Mouse (Mus musculus) ES-E14 (cell line): ENCODE measurements around the gene Dusp19. TPM values are rescaled to one million over a fixed set of nuclear protein-coding genes. Genes with fewer than 3 reads are reported as not detected.

ENCODE experiments used
- DNase-seq: peaks from one replicate; pipeline ENCODE4 v3.0.0-alpha.2; 2013; ENCODE audit warnings: low read depth, low spot score
- H3K27ac ChIP-seq: 2 replicates; pipeline ENCODE4 v1.5.1; 2012; ENCODE audit warnings: low read depth, mild to moderate bottlenecking, low read length, moderate library complexity, mixed read lengths; ENCODE audit not compliant: poor library complexity, insufficient read depth, severe bottlenecking
- H3K36me3 ChIP-seq: 2 replicates; pipeline ENCODE4 v1.6.1; 2012; ENCODE audit warnings: mild to moderate bottlenecking, low read length, moderate library complexity, mixed read lengths; ENCODE audit not compliant: control insufficient read depth, poor library complexity, insufficient read depth, severe bottlenecking
- H3K4me1 ChIP-seq, 2 experiments: fragments of 150-350 bp in 1 of 2; sonication (generic) in 1 of 2; 2 replicates each; pipeline ENCODE4 v1.6.1; 2012; ENCODE audit warnings: low read length in 2 of 2, mild to moderate bottlenecking in 1 of 2, mixed read lengths in 1 of 2; ENCODE audit not compliant: control insufficient read depth in 2 of 2, insufficient read depth in 2 of 2, poor library complexity in 1 of 2
- H3K4me3 ChIP-seq, 2 experiments: fragments of 150-350 bp in 1 of 2; sonication (generic) in 1 of 2; 2 replicates each; pipeline ENCODE4 v1.5.1; 2012; ENCODE audit warnings: low read length in 2 of 2, low read depth in 1 of 2, mild to moderate bottlenecking in 1 of 2, mixed read lengths in 1 of 2; ENCODE audit not compliant: insufficient read depth in 1 of 2, poor library complexity in 1 of 2, severe bottlenecking in 1 of 2
- H3K9ac ChIP-seq: 2 replicates; pipeline ENCODE4 v1.6.1; 2012; ENCODE audit warnings: low read depth, mild to moderate bottlenecking, low read length, mixed read lengths; ENCODE audit not compliant: poor library complexity, insufficient read depth, severe bottlenecking
- H3K9me3 ChIP-seq: fragments of 150-350 bp; sonication (generic); 2 replicates; pipeline ENCODE4 v1.6.1; 2012; ENCODE audit warnings: low read depth, mild to moderate bottlenecking, low read length; ENCODE audit not compliant: control insufficient read depth, insufficient read depth
- CHD2 ChIP-seq: IDR thresholded peaks from 2 replicates; pipeline ENCODE4 v1.6.1; 2014; ENCODE audit warnings: mild to moderate bottlenecking, low read depth, low read length, inconsistent platforms
- HCFC1 ChIP-seq: IDR thresholded peaks from 2 replicates; pipeline ENCODE4 v1.6.1; 2012; ENCODE audit warnings: low read length, inconsistent platforms, borderline replicate concordance; ENCODE audit not compliant: insufficient read depth
- MAFK ChIP-seq: IDR thresholded peaks from 2 replicates; pipeline ENCODE4 v1.6.1; 2014; ENCODE audit warnings: mild to moderate bottlenecking, low read depth, low read length, inconsistent platforms; ENCODE audit not compliant: insufficient read depth
- ZC3H11A ChIP-seq: IDR thresholded peaks from 2 replicates; pipeline ENCODE4 v1.6.1; 2012; ENCODE audit warnings: low read depth, mild to moderate bottlenecking, inconsistent platforms, low read length, borderline replicate concordance
- ZNF384 ChIP-seq: IDR thresholded peaks from 2 replicates; pipeline ENCODE4 v1.6.1; 2012; ENCODE audit warnings: low read depth, low read length, inconsistent platforms
- in situ Hi-C, 2 experiments: fragments of 600-800 bp; cut with MboI; formaldehyde crosslinking; loops; one replicate each; pipeline ENCODE4 v1.15.1; 2025; ENCODE audit warnings: low sequenced_read_pairs in 2 of 2, inconsistent platforms in 1 of 2; ENCODE audit not compliant: unreplicated experiment in 2 of 2
- total RNA-seq: library from RNA; depleted of rRNA; stranded (reverse); fragments of 300-350 nt; gene quantifications from 2 replicates; pipeline ENCODE4 v1.2.3, GENCODE M21; 2012

The Dusp19 gene
- total RNA-seq, 1 experiment: 7.3 TPM

DNA sequence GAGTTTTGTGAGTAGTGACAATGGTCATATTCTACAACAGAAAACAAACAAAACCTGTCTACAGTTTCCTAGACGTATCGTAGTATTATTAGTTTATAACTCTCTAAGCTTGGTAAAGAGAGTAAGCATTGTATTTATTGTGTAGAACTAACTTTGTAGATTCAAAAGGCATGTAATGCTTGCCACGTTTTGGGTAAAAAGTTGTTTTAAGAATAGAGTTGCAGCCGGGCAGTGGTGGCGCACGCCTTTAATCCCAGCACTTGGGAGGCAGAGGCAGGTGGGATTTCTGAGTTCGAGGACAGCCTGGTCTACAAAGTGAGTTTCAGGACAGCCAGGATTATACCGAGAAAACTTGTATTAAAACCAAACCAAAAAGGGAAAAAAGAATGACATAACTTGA lies 22.6 kb downstream of the Dusp19 start:
- DNase-seq: no peak
- Histone ChIP-seq H3K9ac (peak overlapping the region; percentile 91; the same call in 1 of the 2 replicates), H3K4me1 (peaks cover 0 to 2% of the 10 kb centered on the region in 2 experiments; a peak in 1 of 4 replicates), H3K9me3 (no peaks in the 10 kb centered on the region), H3K36me3 (peaks cover 6% of the 10 kb centered on the region), H3K27ac (peak overlapping the region; percentile 91; the same call in 1 of the 2 replicates), H3K4me3 (peak overlapping the region; percentile 75 to 91)
- in situ Hi-C loops: no loop called here
- no peak for TF ChIP-seq HCFC1

DNA sequence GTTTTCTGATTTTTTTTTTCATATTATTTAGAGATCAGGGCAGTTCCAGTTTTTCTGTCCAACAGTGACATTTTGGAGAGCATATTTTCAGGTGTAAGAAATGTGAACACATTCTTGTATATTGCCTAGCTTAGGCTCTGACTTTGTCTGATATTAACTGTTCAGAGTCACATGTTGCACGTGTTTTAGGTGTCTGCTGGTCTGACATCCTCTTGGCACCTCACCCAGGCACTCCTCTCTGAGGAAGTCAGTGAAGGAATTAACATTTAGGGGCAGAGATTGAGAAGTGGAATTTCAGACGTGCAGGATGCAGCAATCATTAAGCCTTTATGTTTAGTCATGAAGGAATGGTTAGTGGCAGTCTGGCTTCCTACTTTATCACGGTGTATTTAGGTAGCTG lies 23.0 kb downstream of the Dusp19 start:
- no peaks in the 10 kb centered on the region for H3K9me3 ChIP-seq
- peaks cover 0 to 2% of the 10 kb centered on the region in 2 experiments; a peak in 1 of 4 replicates for H3K4me1 ChIP-seq
- no peak for TF ChIP-seq CHD2
- no peak for DNase-seq
- no peak overlapping the region for H3K9ac ChIP-seq
- peak overlapping the region; percentile 40 to 75; a peak in 3 of 4 replicates for H3K4me3 ChIP-seq
- H3K36me3 ChIP-seq: peaks cover 8% of the 10 kb centered on the region
- H3K27ac ChIP-seq: no peak overlapping the region
- in situ Hi-C loops: no loop called here

DNA sequence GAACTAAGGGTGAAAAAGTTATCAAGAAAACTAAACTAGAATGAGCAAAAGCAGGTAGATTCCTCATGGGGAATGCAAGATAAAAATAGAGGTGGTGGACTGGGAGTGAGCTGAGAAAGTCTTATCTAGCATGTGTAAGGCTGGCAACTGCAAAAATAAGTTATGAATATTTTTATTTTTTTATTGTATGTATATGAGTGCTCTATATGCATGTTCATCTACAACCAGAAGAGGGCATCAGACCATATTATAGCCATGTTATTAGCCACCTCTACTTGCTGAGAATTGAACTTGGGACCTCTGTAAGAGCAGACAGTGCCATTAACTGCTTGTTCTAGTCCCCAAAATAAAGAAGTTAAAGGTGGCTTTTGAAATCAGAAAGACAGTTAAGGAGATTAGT lies 44.6 kb downstream of the Dusp19 start:
- Histone ChIP-seq H3K36me3 (peaks cover 10% of the 10 kb centered on the region), H3K4me1 (no peaks in the 10 kb centered on the region), H3K27ac (no peak overlapping the region), H3K9me3 (no peaks in the 10 kb centered on the region), H3K9ac (no peak overlapping the region), H3K4me3 (no peak overlapping the region)
- in situ Hi-C loops: no loop called here
- TF ChIP-seq CHD2: no peak
- no peak for TF ChIP-seq ZC3H11A
- TF ChIP-seq HCFC1: no peak
- DNase-seq: no peak

DNA sequence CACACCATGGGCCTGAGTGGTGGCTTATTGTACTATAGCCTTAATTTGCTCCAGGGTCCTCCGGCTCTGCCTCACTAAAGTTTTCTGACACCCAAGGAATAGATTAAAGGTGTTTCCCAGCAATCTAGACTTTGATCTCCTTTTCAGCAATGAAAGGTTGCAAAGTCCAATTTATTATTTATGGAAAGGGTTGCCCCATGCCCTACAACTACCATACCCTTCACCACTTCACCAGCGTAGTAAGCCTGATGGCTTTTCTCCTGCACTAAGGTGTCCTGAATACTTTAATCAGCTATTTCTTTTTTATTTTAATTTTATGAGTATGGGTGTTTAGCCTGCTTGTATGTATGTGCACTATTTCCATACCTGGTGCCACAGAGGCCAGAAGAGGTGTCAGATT lies 45.8 kb downstream of the Dusp19 start:
- Histone ChIP-seq H3K36me3 (peaks cover 7% of the 10 kb centered on the region), H3K4me3 (no peak overlapping the region), H3K4me1 (no peaks in the 10 kb centered on the region), H3K9ac (no peak overlapping the region), H3K27ac (no peak overlapping the region), H3K9me3 (no peaks in the 10 kb centered on the region)
- DNase-seq: no peak
- TF ChIP-seq ZNF384 (no peak), CHD2 (no peak), HCFC1 (no peak), MAFK (no peak), ZC3H11A (no peak)
- in situ Hi-C loops: no loop called here

DNA sequence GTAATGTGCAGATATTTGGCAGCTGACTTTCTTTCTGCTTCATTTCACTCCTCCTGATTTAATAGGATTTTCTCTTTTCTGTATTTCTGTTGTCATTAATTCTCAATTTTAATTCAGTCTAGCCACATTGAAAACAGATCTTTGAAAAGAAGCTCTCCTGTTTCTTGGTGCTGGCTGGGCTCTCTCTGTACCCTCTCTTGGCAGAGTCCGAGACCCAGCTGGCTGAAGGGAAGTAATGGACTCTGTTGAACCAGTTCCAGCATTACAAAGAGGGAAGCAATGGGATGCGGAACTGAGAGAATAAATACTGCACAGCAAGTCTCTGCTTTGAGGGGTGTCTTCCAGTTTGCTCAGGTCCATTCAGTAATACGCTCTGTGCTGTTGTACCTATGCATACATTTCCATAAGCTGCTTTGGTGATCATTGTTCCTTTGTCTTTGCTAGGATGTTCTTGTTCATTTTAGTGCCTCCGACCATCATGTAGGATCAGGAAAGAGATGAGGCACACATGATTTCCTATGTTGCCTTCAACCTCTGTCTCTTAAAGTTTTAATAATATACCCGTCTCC lies 50.6 kb downstream of the Dusp19 start:
- Histone ChIP-seq H3K4me3 (no peak overlapping the region), H3K4me1 (no peaks in the 10 kb centered on the region), H3K27ac (no peak overlapping the region), H3K9ac (no peak overlapping the region), H3K9me3 (no peaks in the 10 kb centered on the region), H3K36me3 (peaks cover 5% of the 10 kb centered on the region)
- no peak for DNase-seq
- in situ Hi-C loops: no loop called here
- TF ChIP-seq ZC3H11A (no peak), MAFK (no peak), HCFC1 (no peak), CHD2 (no peak), ZNF384 (no peak)
